Mouse (Mus musculus) limb, embryonic 11.5 days (tissue): ENCODE data around the gene Zfp12. TPM values are rescaled to one million over a fixed set of nuclear protein-coding genes. Genes with fewer than 3 reads are reported as not detected.

ENCODE experiments used
- ATAC-seq: fragments of 200-750 bp; cut with Nextera tagmentation; 2 replicates; pipeline ENCODE4 v1.8.0; 2017; ENCODE audit warnings: low read depth; ENCODE audit not compliant: insufficient number of reproducible peaks, low FRiP score, low TSS enrichment
- DNase-seq: peaks from one replicate; pipeline ENCODE4 v3.0.0-alpha.2; 2015; ENCODE audit warnings: low spot score
- H3K27ac ChIP-seq: fragments of 300-500 bp; sonication (generic); replicated peaks from 2 replicates; pipeline ENCODE4 v1.5.1; 2014; ENCODE audit warnings: low read depth, mild to moderate bottlenecking, low read length
- H3K27me3 ChIP-seq: fragments of 300-500 bp; sonication (generic); 2 replicates; pipeline ENCODE4 v1.6.1; 2014; ENCODE audit warnings: mild to moderate bottlenecking, low read length, mixed read lengths; ENCODE audit not compliant: control insufficient read depth, insufficient read depth
- H3K36me3 ChIP-seq: fragments of 300-500 bp; sonication (generic); 2 replicates; pipeline ENCODE4 v1.6.1; 2014; ENCODE audit warnings: mild to moderate bottlenecking, low read length, moderate library complexity, mixed read lengths; ENCODE audit not compliant: control insufficient read depth, insufficient read depth
- H3K4me1 ChIP-seq: fragments of 300-500 bp; sonication (generic); 2 replicates; pipeline ENCODE4 v1.6.1; 2014; ENCODE audit warnings: low read length, mixed read lengths; ENCODE audit not compliant: control insufficient read depth, insufficient read depth
- H3K4me2 ChIP-seq: fragments of 300-500 bp; sonication (generic); 2 replicates; pipeline ENCODE4 v1.6.1; 2014; ENCODE audit warnings: low read depth, mild to moderate bottlenecking, moderate library complexity; ENCODE audit not compliant: severe bottlenecking
- H3K4me3 ChIP-seq: fragments of 300-500 bp; sonication (generic); 2 replicates; pipeline ENCODE4 v1.5.1; 2014; ENCODE audit warnings: low read depth, low read length
- H3K9ac ChIP-seq: fragments of 300-500 bp; sonication (generic); 2 replicates; pipeline ENCODE4 v1.6.1; 2014; ENCODE audit warnings: mild to moderate bottlenecking, low read length
- H3K9me3 ChIP-seq: fragments of 300-500 bp; sonication (generic); 2 replicates; pipeline ENCODE4 v1.6.1; 2016; ENCODE audit warnings: low read length; ENCODE audit not compliant: control insufficient read depth
- WGBS: fragments of 180-500 bp; shearing (Covaris S2); extraction: QIAGEN DNeasy Blood & Tissue Kit; methylation state at CpG from one replicate; pipeline ENCODE4 v1.1.7; 2014; 5-methylcytosine and 5-hydroxymethylcytosine counted together
- polyA plus RNA-seq: library from polyadenylated mRNA; unstranded; fragments of >200 nt; fragmentation: Nextera tagmentation; extraction: Ambion mirVana; gene quantifications from 2 replicates; pipeline ENCODE4 v1.2.1, GENCODE M21; 2014

Zfp12 gene
- polyA plus RNA-seq, 1 experiment from 2014 or later: 20.8 TPM

DNA sequence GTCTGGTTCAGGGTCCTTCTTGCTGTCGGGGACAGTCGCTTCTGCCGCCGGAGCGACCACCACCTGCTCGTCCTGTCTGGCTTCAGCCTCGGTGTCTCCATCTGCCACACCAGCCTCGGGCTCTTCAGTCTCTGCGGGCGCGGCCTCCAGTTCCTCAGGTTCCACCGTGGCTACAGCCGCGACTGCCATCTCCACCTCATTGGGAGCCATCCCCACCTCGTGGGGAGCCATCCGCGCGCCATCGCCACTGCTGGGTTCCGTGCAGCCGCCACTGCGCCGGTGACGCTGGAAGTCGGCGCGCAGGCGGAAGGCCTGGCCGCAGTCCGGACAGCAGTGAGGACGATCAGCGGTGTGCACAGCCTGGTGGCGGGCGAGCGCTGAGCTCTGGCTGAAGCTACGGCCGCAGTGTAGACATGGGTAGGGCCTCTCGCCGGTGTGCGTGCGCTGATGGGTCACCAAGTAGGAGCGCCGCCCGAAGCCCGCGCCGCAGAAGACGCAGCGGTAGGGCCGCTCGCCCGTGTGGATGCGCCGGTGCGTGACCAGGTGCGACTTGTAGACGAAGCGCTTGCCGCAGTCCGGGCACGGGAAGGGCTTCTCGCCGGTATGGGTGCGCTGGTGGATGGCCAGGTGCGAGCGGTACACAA is 19.6 kb downstream of the Zfp12 start:
- 0 out of 2 replicates have a peak, but pooled peaks cover 2% of the 10 kb centered on the region for H3K9me3 ChIP-seq
- WGBS: 4% methylated on average over 66 of the region's 66 CpGs
- ATAC-seq: no peak
- peak; percentile 57 for DNase-seq
- H3K36me3 ChIP-seq: no peaks in the 10 kb centered on the region
- H3K4me3 ChIP-seq: peak overlapping the region; percentile 29; the same call in 1 of the 2 replicates
- H3K27me3 ChIP-seq: peaks cover 66% of the 10 kb centered on the region
- no peak overlapping the region for H3K27ac ChIP-seq
- no peak overlapping the region for H3K9ac ChIP-seq
- H3K4me2 ChIP-seq: peak overlapping the region; percentile 79
- H3K4me1 ChIP-seq: peaks cover 17% of the 10 kb centered on the region

DNA sequence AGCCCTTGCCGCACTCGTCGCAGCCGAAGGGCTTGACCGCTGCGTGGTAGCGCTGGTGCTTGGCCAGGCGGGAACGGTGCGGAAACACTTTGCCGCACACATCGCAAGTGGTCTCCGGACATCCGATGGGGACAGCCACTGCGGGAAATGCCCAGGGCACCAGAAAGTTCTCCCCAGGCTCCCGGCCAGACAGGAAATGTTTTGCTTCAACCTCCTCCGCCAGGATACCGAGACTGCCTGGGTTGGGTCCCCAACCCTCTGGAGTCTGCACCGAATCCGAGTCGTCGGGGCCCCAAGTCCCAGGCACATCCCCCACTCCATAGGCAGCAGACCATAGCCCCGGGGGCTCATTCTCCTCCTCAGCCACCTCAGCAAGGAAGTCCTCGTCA is 20.2 kb downstream of the Zfp12 start:
- H3K27ac ChIP-seq: no peak overlapping the region
- DNase-seq (no peak), ATAC-seq (no peak)
- H3K4me2 ChIP-seq: no peak overlapping the region
- H3K27me3 ChIP-seq: peaks cover 66% of the 10 kb centered on the region
- 0 out of 2 replicates have a peak, but pooled peaks cover 2% of the 10 kb centered on the region for H3K9me3 ChIP-seq
- H3K4me3 ChIP-seq: no peak overlapping the region
- H3K9ac ChIP-seq: no peak overlapping the region
- H3K36me3 ChIP-seq: no peaks in the 10 kb centered on the region
- peaks cover 17% of the 10 kb centered on the region for H3K4me1 ChIP-seq
- WGBS: 11% methylated on average over 24 of the region's 24 CpGs

DNA sequence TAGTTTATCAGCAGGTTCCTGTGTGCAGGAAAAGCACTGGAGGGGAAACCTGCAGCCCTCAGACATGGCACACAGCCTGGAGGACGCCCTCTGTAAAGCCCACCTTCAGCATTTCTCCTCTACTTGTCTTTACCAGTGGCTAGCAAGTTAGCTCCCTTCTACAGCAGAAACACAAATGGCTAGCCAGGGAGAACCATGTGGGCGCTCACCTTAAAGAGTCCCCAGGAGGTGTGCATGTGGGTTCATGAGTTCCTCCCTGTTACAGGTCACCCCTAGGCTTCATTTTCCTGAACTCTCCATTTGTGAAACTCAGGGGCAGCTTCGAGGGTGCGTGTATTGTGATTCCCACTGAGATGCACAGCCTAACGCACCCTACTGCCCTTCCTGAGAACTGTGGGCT is 20.8 kb downstream of the Zfp12 start:
- Histone ChIP-seq H3K27ac (no peak overlapping the region), H3K4me1 (peaks cover 17% of the 10 kb centered on the region), H3K36me3 (peaks cover 2% of the 10 kb centered on the region; the same call in 1 of the 2 replicates), H3K4me3 (no peak overlapping the region), H3K4me2 (no peak overlapping the region), H3K9ac (no peak overlapping the region), H3K9me3 (0 out of 2 replicates have a peak, but pooled peaks cover 2% of the 10 kb centered on the region), H3K27me3 (peaks cover 66% of the 10 kb centered on the region)
- ATAC-seq: no peak
- no peak for DNase-seq
- WGBS: 69% methylated on average over 5 of the region's 5 CpGs

DNA sequence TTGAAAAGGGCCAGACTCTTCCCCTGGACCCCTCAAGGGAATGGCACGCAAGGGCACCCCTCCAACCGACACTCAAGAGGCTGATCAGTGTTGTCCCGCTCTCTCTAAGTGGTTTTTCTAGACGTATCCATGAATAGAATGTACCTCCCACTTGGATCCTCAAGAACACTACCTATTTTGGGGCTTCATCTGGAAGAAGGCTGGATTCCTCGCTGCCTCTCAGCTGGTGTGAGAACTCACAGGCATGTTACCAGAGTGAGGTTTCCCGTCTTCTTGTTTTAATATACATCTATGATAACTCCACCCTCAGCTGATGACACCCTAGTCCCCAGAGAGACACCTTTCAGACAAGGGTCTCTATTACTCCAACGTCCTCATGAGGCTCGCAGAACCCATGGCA is 26.7 kb downstream of the Zfp12 start:
- peaks cover 4% of the 10 kb centered on the region; the same call in 1 of the 2 replicates for H3K36me3 ChIP-seq
- DNase-seq (no peak), ATAC-seq (no peak)
- no peak overlapping the region for H3K4me3 ChIP-seq
- no peak overlapping the region for H3K4me2 ChIP-seq
- no peak overlapping the region for H3K27ac ChIP-seq
- H3K9me3 ChIP-seq: no peaks in the 10 kb centered on the region
- WGBS: 93% methylated on average over 8 of the region's 8 CpGs
- H3K4me1 ChIP-seq: no peaks in the 10 kb centered on the region
- H3K27me3 ChIP-seq: peaks cover 7% of the 10 kb centered on the region
- no peak overlapping the region for H3K9ac ChIP-seq

DNA sequence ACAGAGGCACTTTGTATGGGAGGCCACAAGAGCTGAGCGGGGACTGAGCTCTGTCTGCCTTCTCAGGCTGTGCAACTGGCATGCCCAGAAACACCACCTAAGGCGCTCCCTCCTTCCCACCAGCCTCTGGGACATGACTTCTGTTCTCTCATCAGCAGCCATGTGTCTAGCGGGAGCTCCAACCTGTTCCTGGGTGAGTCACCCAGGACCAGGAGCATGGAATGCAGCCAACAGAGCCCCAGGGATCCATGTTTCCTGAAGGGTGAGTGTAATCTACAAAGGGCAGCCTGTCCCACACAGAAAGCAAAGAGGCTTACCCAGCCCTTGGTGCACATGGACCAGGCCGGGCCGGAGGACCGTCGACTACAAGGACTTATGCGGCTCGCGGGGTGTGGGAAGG is 29.7 kb downstream of the Zfp12 start:
- H3K36me3 ChIP-seq: peaks cover 4% of the 10 kb centered on the region; the same call in 1 of the 2 replicates
- H3K27ac ChIP-seq: no peak overlapping the region
- no peaks in the 10 kb centered on the region for H3K4me1 ChIP-seq
- no peak overlapping the region for H3K4me2 ChIP-seq
- H3K4me3 ChIP-seq: no peak overlapping the region
- no peaks in the 10 kb centered on the region for H3K27me3 ChIP-seq
- H3K9me3 ChIP-seq: no peaks in the 10 kb centered on the region
- DNase-seq (no peak), ATAC-seq (no peak)
- WGBS: 91% methylated on average over 10 of the region's 10 CpGs
- H3K9ac ChIP-seq: no peak overlapping the region

DNA sequence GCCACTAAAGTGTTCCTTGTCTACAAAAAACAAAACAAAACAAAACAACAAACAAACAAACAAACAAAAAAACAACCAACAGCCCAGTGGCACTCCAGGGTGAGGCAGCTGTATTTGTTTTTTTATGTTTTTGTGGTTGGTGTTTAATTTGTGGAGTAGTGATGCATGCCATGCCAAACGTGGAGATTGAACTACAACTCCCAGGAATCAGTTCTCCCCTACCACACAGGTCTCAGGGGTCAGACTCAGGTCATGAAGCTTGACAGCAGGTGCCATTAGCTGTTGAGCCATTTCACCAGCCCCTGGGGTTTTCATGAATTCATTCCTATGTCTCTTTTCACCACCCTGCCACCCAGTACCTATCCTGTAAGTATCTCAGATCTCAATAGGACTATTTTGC is 30.4 kb downstream of the Zfp12 start:
- Histone ChIP-seq H3K4me2 (no peak overlapping the region), H3K9ac (no peak overlapping the region), H3K27me3 (no peaks in the 10 kb centered on the region), H3K4me3 (no peak overlapping the region), H3K36me3 (peaks cover 3% of the 10 kb centered on the region; the same call in 1 of the 2 replicates), H3K4me1 (0 out of 2 replicates have a peak, but pooled peaks cover 2% of the 10 kb centered on the region), H3K27ac (no peak overlapping the region), H3K9me3 (no peaks in the 10 kb centered on the region)
- DNase-seq: no peak
- no peak for ATAC-seq
- WGBS: 52% methylated on average over 1 of the region's 1 CpGs

DNA sequence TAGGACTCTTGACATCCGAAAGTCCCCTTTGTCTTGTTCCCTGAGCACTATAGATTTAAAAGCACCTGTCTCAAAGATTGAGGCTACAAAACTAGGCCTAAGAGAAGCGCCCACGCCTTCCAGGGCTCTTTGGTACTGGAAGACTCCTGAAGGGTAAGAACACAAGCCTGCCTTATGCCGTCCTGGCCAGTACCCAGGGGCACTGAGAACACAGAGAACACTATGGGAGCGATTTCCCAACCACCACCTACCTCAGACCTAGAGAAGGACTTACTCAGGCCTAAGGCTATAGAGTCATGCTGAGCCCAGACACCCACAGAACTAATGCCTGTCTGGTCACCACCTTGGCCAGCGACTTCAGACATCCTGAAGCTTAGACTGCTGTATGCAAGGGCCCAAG is 31.8 kb downstream of the Zfp12 start:
- no peak overlapping the region for H3K9ac ChIP-seq
- peaks cover 2% of the 10 kb centered on the region; the same call in 1 of the 2 replicates for H3K36me3 ChIP-seq
- no peak overlapping the region for H3K4me2 ChIP-seq
- 0 out of 2 replicates have a peak, but pooled peaks cover 5% of the 10 kb centered on the region for H3K4me1 ChIP-seq
- no peaks in the 10 kb centered on the region for H3K27me3 ChIP-seq
- H3K27ac ChIP-seq: no peak overlapping the region
- 88% methylated on average over 6 of the region's 6 CpGs for WGBS
- no peaks in the 10 kb centered on the region for H3K9me3 ChIP-seq
- ATAC-seq (no peak), DNase-seq (no peak)
- no peak overlapping the region for H3K4me3 ChIP-seq

DNA sequence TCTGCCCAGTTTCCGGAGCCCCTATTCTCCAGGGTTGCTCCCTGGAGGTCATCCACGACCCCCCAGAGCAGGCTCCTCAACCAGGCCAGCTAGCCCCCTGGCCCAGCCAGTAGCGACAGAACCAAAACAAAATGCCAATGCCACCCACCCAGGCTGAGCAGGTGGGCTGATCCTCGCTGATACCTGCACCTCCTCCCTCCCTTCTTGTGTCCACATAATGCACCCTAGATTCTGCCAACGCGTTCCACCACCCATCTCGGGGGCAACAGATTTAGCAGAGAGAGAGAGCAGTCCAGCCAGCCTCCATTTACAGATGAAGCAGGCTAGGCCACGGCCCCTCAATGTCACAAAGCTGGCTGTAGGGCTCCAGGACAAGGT is 34.0 kb downstream of the Zfp12 start:
- peak overlapping the region; percentile 79 for H3K4me3 ChIP-seq
- DNase-seq: no peak
- H3K9ac ChIP-seq: peak overlapping the region; percentile 86
- H3K27ac ChIP-seq: no peak overlapping the region
- H3K36me3 ChIP-seq: no peaks in the 10 kb centered on the region; the same call in 1 of the 2 replicates
- peak; percentile 33; the same call in 1 of the 2 replicates for ATAC-seq
- H3K27me3 ChIP-seq: no peaks in the 10 kb centered on the region
- 0 out of 2 replicates have a peak, but pooled peaks cover 5% of the 10 kb centered on the region for H3K4me1 ChIP-seq
- peak overlapping the region; percentile 92 for H3K4me2 ChIP-seq
- no peaks in the 10 kb centered on the region for H3K9me3 ChIP-seq
- 28% methylated on average over 8 of the region's 8 CpGs for WGBS
